Mouse (Mus musculus): ENCODE data around the gene Abhd17c. TPM values are rescaled to one million over a fixed set of nuclear protein-coding genes. Genes with fewer than 3 reads are reported as not detected.

Gene Abhd17c
- 2.4 TPM for polyA plus RNA-seq (2017; shearing (Covaris generic))

GRCm38 (mm10) chr7:84151001-84151959 is at the start of gene Abhd17c:
Abhd17c (minus strand) TSS chr7:84151893.

GRCm38 (mm10) chr7:84086039-84086829 is 65.5 kb downstream of the Abhd17c start, which contains the start of gene Cemip:
Cemip (minus strand) TSS chr7:84086502.

Other genes with a start within 250 kb of the Abhd17c start
- not detected for gene Cemip, start 65.4 kb downstream of the Abhd17c start, polyA plus RNA-seq (2017; shearing (Covaris generic))